Mouse (Mus musculus) kidney, postnatal 0 days (tissue): ENCODE data around the gene Mpzl1. TPM values are rescaled to one million over a fixed set of nuclear protein-coding genes. Genes with fewer than 3 reads are reported as not detected.

Experiments
- ATAC-seq: fragments of 200-750 bp; cut with Nextera tagmentation; replicated peaks from 2 replicates; pipeline ENCODE4 v1.8.0; 2017; ENCODE audit warnings: low read depth, moderate number of reproducible peaks, moderate TSS enrichment, moderate library complexity; ENCODE audit not compliant: low FRiP score
- DNase-seq: peaks from one replicate; pipeline ENCODE4 v3.0.0-alpha.2; 2016; ENCODE audit warnings: low spot score
- H3K27ac ChIP-seq: fragments of 300-500 bp; sonication (generic); 2 replicates; pipeline ENCODE4 v1.5.1; 2014; ENCODE audit warnings: mild to moderate bottlenecking
- H3K27me3 ChIP-seq: fragments of 300-500 bp; sonication (generic); 2 replicates; pipeline ENCODE4 v1.6.1; 2014; ENCODE audit warnings: low read length, mixed read lengths; ENCODE audit not compliant: insufficient read depth
- H3K36me3 ChIP-seq: fragments of 300-500 bp; sonication (generic); 2 replicates; pipeline ENCODE4 v1.6.1; 2014; ENCODE audit warnings: low read length, mixed read lengths; ENCODE audit not compliant: insufficient read depth
- H3K4me1 ChIP-seq: fragments of 300-500 bp; sonication (generic); replicated peaks from 2 replicates; pipeline ENCODE4 v1.6.1; 2014; ENCODE audit warnings: antibody characterized with exemption, low read length, mixed read lengths; ENCODE audit not compliant: insufficient read depth
- H3K4me2 ChIP-seq: fragments of 300-500 bp; sonication (generic); 2 replicates; pipeline ENCODE4 v1.6.1; 2014; ENCODE audit warnings: mild to moderate bottlenecking, low read length, moderate library complexity, mixed read lengths
- H3K4me3 ChIP-seq: fragments of 300-500 bp; sonication (generic); replicated peaks from 2 replicates; pipeline ENCODE4 v1.5.1; 2014; ENCODE audit warnings: low read depth, low read length
- H3K9ac ChIP-seq: fragments of 300-500 bp; sonication (generic); 2 replicates; pipeline ENCODE4 v1.6.1; 2014; ENCODE audit warnings: low read depth, low read length
- H3K9me3 ChIP-seq: fragments of 300-500 bp; sonication (generic); replicated peaks from 2 replicates; pipeline ENCODE4 v1.6.1; 2016; ENCODE audit warnings: low read length, inconsistent platforms, mixed read lengths
- CTCF ChIP-seq: IDR thresholded peaks from 2 replicates; pipeline ENCODE4 v1.5.1; 2016; ENCODE audit warnings: antibody characterized with exemption, low read depth, mild to moderate bottlenecking, moderate library complexity
- WGBS: fragments of 180-500 bp; shearing (Covaris S2); extraction: QIAGEN DNeasy Blood & Tissue Kit; methylation state at CpG from one replicate; pipeline ENCODE4 v1.1.7; 2014; 5-methylcytosine and 5-hydroxymethylcytosine counted together
- polyA plus RNA-seq: library from polyadenylated mRNA; unstranded; fragments of >200 nt; fragmentation: Nextera tagmentation; extraction: Ambion mirVana; gene quantifications from 2 replicates; pipeline ENCODE4 v1.2.1, GENCODE M21; 2015

The Mpzl1 gene
- polyA plus RNA-seq, 1 experiment from 2014 or later = 186 TPM

DNA sequence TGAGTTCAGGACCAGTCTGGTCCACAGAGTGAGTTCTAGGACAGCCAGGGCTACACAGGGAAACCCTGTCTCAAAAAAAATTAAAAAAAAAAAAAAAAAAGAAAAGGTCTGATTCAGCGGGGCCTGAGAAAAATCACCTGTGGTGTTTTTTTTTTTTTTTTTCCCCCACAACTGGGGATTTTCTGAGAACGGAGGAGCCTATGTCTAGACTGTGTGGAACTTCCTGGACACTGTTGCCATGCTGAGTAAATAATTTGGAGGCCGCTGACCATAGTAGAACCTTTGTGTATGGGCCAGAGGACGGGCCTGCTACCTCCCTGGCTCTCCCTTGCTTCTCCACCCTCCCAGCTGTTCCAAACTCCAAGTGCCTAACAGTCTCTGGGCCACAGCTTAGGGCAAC is 34.6 kb upstream of the Mpzl1 start:
- peaks cover 11% of the 10 kb centered on the region for H3K4me1 ChIP-seq
- H3K9ac ChIP-seq = no peak overlapping the region
- H3K27ac ChIP-seq = no peak overlapping the region
- no peak for DNase-seq
- H3K9me3 ChIP-seq = no peaks in the 10 kb centered on the region
- no peaks in the 10 kb centered on the region for H3K36me3 ChIP-seq
- H3K27me3 ChIP-seq = no peaks in the 10 kb centered on the region
- TF ChIP-seq CTCF = no peak
- no peak; the same call in 1 of the 2 replicates for ATAC-seq
- 47% methylated on average over 4 of the region's 4 CpGs for WGBS
- H3K4me2 ChIP-seq = no peak overlapping the region
- no peak overlapping the region for H3K4me3 ChIP-seq

- Histone ChIP-seq H3K9ac (no peak overlapping the region), H3K27me3 (no peaks in the 10 kb centered on the region), H3K4me3 (no peak overlapping the region), H3K4me1 (peaks cover 24% of the 10 kb centered on the region), H3K27ac (no peak overlapping the region), H3K36me3 (no peaks in the 10 kb centered on the region), H3K9me3 (no peaks in the 10 kb centered on the region), H3K4me2 (no peak overlapping the region)
- no peak for TF ChIP-seq CTCF
- WGBS = 33% methylated on average over 13 of the region's 13 CpGs
- ATAC-seq (no peak), DNase-seq (no peak)
Measured at GRCm38 (mm10) chr1:165667380-165667779, 33.0 kb upstream of the Mpzl1 start.

- Histone ChIP-seq H3K9me3 (no peaks in the 10 kb centered on the region), H3K4me3 (no peak overlapping the region), H3K9ac (no peak overlapping the region), H3K27ac (no peak overlapping the region), H3K4me2 (no peak overlapping the region), H3K27me3 (no peaks in the 10 kb centered on the region), H3K4me1 (peaks cover 26% of the 10 kb centered on the region), H3K36me3 (no peaks in the 10 kb centered on the region)
- no peak for ATAC-seq
- no peak for DNase-seq
- WGBS = 81% methylated on average over 6 of the region's 6 CpGs
- no peak for TF ChIP-seq CTCF
Measured at GRCm38 (mm10) chr1:165666944-165667343, 32.6 kb upstream of the Mpzl1 start.

- TF ChIP-seq CTCF = no peak
- no peak for DNase-seq
- Histone ChIP-seq H3K4me3 (no peak overlapping the region), H3K36me3 (no peaks in the 10 kb centered on the region), H3K4me1 (peaks cover 26% of the 10 kb centered on the region), H3K4me2 (no peak overlapping the region), H3K9me3 (no peaks in the 10 kb centered on the region), H3K9ac (no peak overlapping the region), H3K27ac (no peak overlapping the region), H3K27me3 (no peaks in the 10 kb centered on the region)
- ATAC-seq = no peak
- WGBS = 53% methylated on average over 5 of the region's 5 CpGs
Measured at GRCm38 (mm10) chr1:165665758-165666157, 31.4 kb upstream of the Mpzl1 start.

GRCm38 (mm10) chr1:165663277-165663676 is 28.9 kb upstream of the Mpzl1 start:
- DNase-seq = no peak
- ATAC-seq = no peak
- no peaks in the 10 kb centered on the region for H3K9me3 ChIP-seq
- peak overlapping the region; percentile 55 for H3K27ac ChIP-seq
- WGBS = 69% methylated on average over 16 of the region's 16 CpGs
- no peak overlapping the region for H3K4me2 ChIP-seq
- no peak overlapping the region for H3K9ac ChIP-seq
- 0 out of 2 replicates have a peak, but pooled peaks cover 4% of the 10 kb centered on the region for H3K36me3 ChIP-seq
- no peaks in the 10 kb centered on the region for H3K27me3 ChIP-seq
- peaks cover 21% of the 10 kb centered on the region for H3K4me1 ChIP-seq
- TF ChIP-seq CTCF = no peak
- H3K4me3 ChIP-seq = no peak overlapping the region

DNA sequence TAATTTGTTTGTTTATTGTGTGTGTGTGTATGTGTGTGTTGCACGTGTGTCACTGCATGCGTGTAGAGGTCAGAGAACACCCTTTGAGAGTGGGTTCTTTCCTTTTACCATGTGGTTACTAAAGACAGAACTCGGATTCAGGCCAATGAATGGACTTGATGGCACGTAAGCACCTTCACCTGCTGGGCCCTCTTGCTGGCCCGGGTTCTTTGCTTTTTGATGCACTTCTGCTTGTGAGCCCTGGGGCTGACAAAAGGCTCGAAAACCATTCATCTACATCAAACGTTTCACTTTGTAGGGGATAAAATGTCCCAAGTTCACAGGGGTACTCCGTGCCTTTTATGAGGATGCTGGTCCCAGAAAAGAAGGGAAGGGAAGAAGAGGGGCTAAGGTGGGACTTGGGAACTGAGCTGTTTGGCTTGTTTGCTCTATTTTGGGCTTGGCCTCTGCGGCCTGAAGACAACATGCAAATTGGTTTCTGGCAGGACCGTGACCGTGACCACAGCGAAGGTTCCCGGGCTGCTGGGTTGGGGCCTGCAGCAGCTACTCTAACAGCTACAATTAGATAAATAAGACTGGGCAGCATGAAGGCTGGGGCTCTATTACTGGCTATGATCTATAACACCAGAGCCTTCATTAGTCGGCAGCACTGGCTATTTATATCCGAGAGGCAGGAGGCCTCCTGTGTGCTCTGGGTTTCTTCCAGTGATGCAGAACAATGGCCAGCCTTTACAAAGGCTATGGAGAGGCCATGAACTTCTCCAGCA is 28.3 kb upstream of the Mpzl1 start:
- Histone ChIP-seq H3K27ac (peak overlapping the region; percentile 55), H3K4me1 (peaks cover 16% of the 10 kb centered on the region), H3K9ac (no peak overlapping the region), H3K4me2 (no peak overlapping the region), H3K9me3 (no peaks in the 10 kb centered on the region), H3K27me3 (no peaks in the 10 kb centered on the region), H3K36me3 (0 out of 2 replicates have a peak, but pooled peaks cover 4% of the 10 kb centered on the region), H3K4me3 (no peak overlapping the region)
- no peak for ATAC-seq
- no peak for TF ChIP-seq CTCF
- DNase-seq = no peak
- 46% methylated on average over 15 of the region's 15 CpGs for WGBS

GRCm38 (mm10) chr1:165661725-165662124 is 27.4 kb upstream of the Mpzl1 start:
- no peak overlapping the region for H3K27ac ChIP-seq
- 83% methylated on average over 6 of the region's 6 CpGs for WGBS
- H3K27me3 ChIP-seq = no peaks in the 10 kb centered on the region

More at GRCm38 (mm10) chr1:165661725-165662124, 27.4 kb upstream of the Mpzl1 start:
- Histone ChIP-seq H3K36me3 (0 out of 2 replicates have a peak, but pooled peaks cover 4% of the 10 kb centered on the region), H3K4me1 (peaks cover 16% of the 10 kb centered on the region), H3K9me3 (no peaks in the 10 kb centered on the region), H3K9ac (no peak overlapping the region), H3K4me3 (no peak overlapping the region), H3K4me2 (no peak overlapping the region)
- DNase-seq = no peak
- no peak for ATAC-seq
- TF ChIP-seq CTCF = no peak
